Mouse (Mus musculus) embryonic facial prominence, embryonic 12.5 days (tissue): ENCODE measurements around the gene Slc50a1. TPM values are rescaled to one million over a fixed set of nuclear protein-coding genes. Genes with fewer than 3 reads are reported as not detected.

Source experiments
- ATAC-seq: fragments of 200-750 bp; cut with Nextera tagmentation; 2 replicates; pipeline ENCODE4 v1.8.0; 2017; ENCODE audit not compliant: insufficient number of reproducible peaks, insufficient read depth, low FRiP score, low TSS enrichment
- H3K27ac ChIP-seq: fragments of 300-500 bp; sonication (generic); 2 replicates; pipeline ENCODE4 v1.5.1; 2016; ENCODE audit warnings: mild to moderate bottlenecking
- H3K27me3 ChIP-seq: fragments of 300-500 bp; sonication (generic); 2 replicates; pipeline ENCODE4 v1.6.1; 2016; ENCODE audit warnings: mild to moderate bottlenecking, moderate library complexity
- H3K36me3 ChIP-seq: fragments of 300-500 bp; sonication (generic); 2 replicates; pipeline ENCODE4 v1.6.1; 2016; ENCODE audit warnings: mild to moderate bottlenecking
- H3K4me1 ChIP-seq: fragments of 300-500 bp; sonication (generic); 2 replicates; pipeline ENCODE4 v1.6.1; 2016
- H3K4me2 ChIP-seq: fragments of 300-500 bp; sonication (generic); replicated peaks from 2 replicates; pipeline ENCODE4 v1.6.1; 2016; ENCODE audit warnings: mild to moderate bottlenecking, moderate library complexity
- H3K4me3 ChIP-seq: fragments of 300-500 bp; sonication (generic); 2 replicates; pipeline ENCODE4 v1.5.1; 2016; ENCODE audit warnings: mild to moderate bottlenecking
- H3K9ac ChIP-seq: fragments of 300-500 bp; sonication (generic); 2 replicates; pipeline ENCODE4 v1.6.1; 2016; ENCODE audit warnings: mild to moderate bottlenecking, moderate library complexity
- H3K9me3 ChIP-seq: fragments of 300-500 bp; sonication (generic); 2 replicates; pipeline ENCODE4 v1.6.1; 2016; ENCODE audit warnings: mild to moderate bottlenecking, moderate library complexity
- WGBS: fragments of 180-500 bp; shearing (Covaris S2); methylation state at CpG from one replicate; pipeline ENCODE4 v1.1.7; 2016; 5-methylcytosine and 5-hydroxymethylcytosine counted together
- polyA plus RNA-seq: library from polyadenylated mRNA; unstranded; fragments of >200 nt; fragmentation: Nextera tagmentation; extraction: Ambion mirVana; gene quantifications from 2 replicates; pipeline ENCODE4 v1.2.1, GENCODE M21; 2016

The Slc50a1 gene
- polyA plus RNA-seq, 1 experiment from 2014 or later, result 56.6 TPM

DNA sequence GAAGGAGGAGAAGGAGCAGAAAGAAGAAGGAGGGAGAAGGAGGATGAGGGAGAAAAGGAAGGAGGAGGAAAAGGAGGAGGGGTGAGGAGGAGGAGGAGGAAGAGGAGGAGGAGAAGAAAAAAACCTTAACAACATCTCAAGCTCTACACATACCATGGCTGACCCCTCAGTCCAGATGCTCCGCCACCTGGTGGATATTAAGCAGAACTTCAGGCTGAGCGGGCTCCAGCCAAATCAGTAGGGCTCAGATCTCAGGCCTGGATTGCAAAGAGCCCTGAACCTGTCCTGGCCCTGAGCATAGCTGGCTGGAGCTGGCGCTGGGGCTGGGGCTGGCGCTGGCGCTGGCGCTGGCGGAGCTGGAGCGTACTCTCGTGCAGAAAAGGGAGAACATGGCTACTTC lies 37.7 kb upstream of the Slc50a1 start:
- no peak overlapping the region for H3K27ac ChIP-seq
- peak; percentile 75; the same call in 1 of the 2 replicates for ATAC-seq

DNA sequence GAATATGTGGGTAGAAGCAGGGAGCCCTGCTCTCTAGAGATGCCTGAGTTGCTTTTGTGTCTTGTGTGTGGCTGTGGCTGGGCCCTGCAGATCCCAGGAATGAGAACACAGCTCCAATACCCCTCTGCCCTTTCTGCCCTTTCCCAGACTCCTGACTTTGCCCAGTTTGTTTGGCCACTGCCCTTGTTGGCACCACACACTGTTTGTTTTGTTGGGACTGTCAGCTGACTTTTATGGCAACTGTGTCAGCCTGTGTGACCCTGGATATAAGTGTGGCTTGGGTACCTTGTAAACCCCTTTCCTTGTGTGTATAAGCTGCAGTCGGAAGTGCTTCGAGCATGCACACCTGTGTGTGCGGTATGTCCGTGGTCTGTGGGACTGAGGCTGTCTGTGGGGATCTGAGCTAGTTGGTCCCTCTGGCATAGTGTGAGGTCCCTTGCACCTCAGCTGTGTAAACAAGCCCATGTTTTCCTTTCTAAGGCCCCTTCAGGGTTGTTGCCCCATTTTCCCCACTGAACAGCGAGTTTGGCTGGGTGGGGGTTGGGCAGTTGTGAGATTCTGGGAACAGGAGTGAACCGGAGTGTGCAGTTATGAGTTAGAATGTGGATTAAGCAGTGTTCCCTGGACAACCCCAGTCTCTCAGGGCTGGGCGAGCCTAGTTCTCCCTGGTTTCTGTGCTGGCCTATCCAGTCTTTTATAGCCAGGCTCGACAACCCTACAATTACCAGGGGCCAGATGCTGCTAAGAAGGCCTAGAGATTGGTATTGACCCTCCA lies 35.4 kb upstream of the Slc50a1 start:
- Histone ChIP-seq H3K36me3 (no peaks in the 10 kb centered on the region), H3K4me3 (no peak overlapping the region), H3K27me3 (no peaks in the 10 kb centered on the region), H3K9ac (no peak overlapping the region), H3K4me2 (no peak overlapping the region), H3K9me3 (no peaks in the 10 kb centered on the region), H3K4me1 (0 out of 2 replicates have a peak, but pooled peaks cover 14% of the 10 kb centered on the region), H3K27ac (peak overlapping the region; percentile 25; the same call in 1 of the 2 replicates)
- WGBS, result 51% methylated on average over 8 of the region's 8 CpGs
- no peak for ATAC-seq

More for the DNA sequence above, 37.7 kb upstream of the Slc50a1 start:
- WGBS, result 2% methylated on average over 9 of the region's 9 CpGs
- H3K27me3 ChIP-seq, result no peaks in the 10 kb centered on the region
- no peak overlapping the region for H3K9ac ChIP-seq
- no peak overlapping the region for H3K4me3 ChIP-seq
- H3K9me3 ChIP-seq, result no peaks in the 10 kb centered on the region
- no peaks in the 10 kb centered on the region for H3K36me3 ChIP-seq
- no peak overlapping the region for H3K4me2 ChIP-seq
- 0 out of 2 replicates have a peak, but pooled peaks cover 14% of the 10 kb centered on the region for H3K4me1 ChIP-seq

DNA sequence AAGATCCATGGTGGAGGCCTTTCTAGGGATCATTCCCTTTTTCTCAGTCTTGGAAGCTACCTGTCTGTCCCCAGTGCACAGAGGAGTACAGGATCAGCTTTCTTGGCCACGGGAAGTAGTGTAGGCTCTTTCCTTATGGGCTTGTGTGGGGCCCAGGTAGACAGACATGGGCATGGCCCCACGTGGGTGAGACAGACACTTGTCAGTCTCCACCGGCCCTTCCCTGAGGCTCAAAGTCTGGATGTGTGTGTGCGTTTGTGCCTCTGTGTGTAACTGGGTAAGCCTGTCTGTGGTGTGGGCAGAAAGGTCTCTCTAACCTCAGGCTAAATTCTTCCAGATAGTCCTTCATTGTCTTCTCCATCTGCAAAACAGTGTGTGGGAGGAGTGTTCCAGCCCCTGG lies 34.7 kb upstream of the Slc50a1 start:
- Histone ChIP-seq H3K9me3 (no peaks in the 10 kb centered on the region), H3K27me3 (no peaks in the 10 kb centered on the region), H3K4me3 (no peak overlapping the region), H3K27ac (peak overlapping the region; percentile 25; the same call in 1 of the 2 replicates), H3K36me3 (no peaks in the 10 kb centered on the region), H3K4me2 (no peak overlapping the region), H3K4me1 (0 out of 2 replicates have a peak, but pooled peaks cover 14% of the 10 kb centered on the region), H3K9ac (no peak overlapping the region)
- 37% methylated on average over 4 of the region's 4 CpGs for WGBS
- no peak for ATAC-seq

DNA sequence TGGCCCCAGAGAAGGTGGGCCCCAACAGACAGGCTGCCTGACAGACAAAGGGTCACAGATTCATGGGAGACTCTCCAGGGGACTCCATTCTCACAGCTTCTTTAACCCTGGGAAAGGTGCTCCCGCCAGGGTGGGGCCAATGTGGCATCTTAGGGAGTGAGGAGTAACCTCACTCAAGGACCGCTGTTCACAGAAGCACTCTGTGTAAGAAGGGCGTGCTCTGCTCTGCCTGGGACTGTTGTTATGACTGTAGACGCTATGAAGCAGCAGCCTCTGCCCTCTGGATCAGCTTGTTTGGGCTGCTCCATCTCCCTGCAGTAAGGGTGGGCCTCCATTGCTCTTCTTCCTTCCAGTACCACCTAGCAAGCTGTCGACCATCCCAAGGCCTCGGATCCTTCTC lies 34.1 kb upstream of the Slc50a1 start:
- Histone ChIP-seq H3K36me3 (no peaks in the 10 kb centered on the region), H3K4me3 (no peak overlapping the region), H3K4me2 (no peak overlapping the region), H3K9ac (no peak overlapping the region), H3K9me3 (no peaks in the 10 kb centered on the region), H3K27ac (no peak overlapping the region), H3K27me3 (no peaks in the 10 kb centered on the region), H3K4me1 (0 out of 2 replicates have a peak, but pooled peaks cover 14% of the 10 kb centered on the region)
- 69% methylated on average over 6 of the region's 6 CpGs for WGBS
- no peak for ATAC-seq

DNA sequence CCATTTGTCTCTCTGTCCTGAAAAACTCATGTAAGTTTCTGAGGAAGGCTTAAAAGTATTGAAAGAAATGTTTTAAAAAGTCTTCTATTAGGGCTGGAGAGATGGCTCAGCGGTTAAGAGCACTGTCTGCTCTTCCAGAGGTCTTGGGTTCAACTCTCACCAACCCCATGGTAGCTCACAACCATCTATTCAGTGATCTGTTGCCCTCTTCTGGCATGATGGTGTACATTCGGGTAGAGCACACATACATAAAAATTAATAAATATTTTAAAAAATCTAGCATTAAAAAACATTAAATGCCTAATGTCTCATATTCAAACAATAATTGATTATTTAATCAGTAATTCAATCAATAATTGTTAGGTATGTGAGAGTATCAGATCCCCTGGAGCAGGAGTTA lies 30.1 kb upstream of the Slc50a1 start:
- WGBS, result 63% methylated on average over 2 of the region's 2 CpGs
- Histone ChIP-seq H3K27me3 (no peaks in the 10 kb centered on the region), H3K9ac (no peak overlapping the region), H3K4me3 (no peak overlapping the region), H3K36me3 (no peaks in the 10 kb centered on the region), H3K4me2 (no peak overlapping the region), H3K4me1 (0 out of 2 replicates have a peak, but pooled peaks cover 3% of the 10 kb centered on the region), H3K9me3 (no peaks in the 10 kb centered on the region), H3K27ac (no peak overlapping the region)
- ATAC-seq, result no peak

DNA sequence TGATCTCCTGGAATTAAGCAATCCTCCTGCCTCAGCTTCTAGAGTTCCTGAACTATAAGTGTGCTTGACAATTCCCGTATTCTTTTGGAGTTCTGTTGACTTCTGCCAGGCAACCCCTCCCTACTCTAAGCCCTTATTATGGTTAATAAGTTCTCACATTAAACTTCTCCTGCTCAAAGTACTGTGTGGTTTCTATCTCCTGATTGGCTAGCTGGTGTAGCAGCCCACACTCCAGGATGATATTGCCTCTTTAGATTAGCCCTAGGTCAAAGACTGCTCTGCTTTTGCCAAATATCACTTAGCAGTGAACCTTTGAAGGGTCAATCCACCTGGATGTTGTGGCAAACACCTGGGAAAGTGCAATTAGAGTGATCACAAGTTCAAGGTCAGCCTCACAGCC lies 29.7 kb upstream of the Slc50a1 start:
- Histone ChIP-seq H3K4me1 (no peaks in the 10 kb centered on the region), H3K4me3 (no peak overlapping the region), H3K9me3 (no peaks in the 10 kb centered on the region), H3K27me3 (no peaks in the 10 kb centered on the region), H3K9ac (no peak overlapping the region; the same call in 1 of the 2 replicates), H3K27ac (no peak overlapping the region), H3K4me2 (peak overlapping the region; percentile 48), H3K36me3 (no peaks in the 10 kb centered on the region)
- WGBS, result 55% methylated on average over 1 of the region's 1 CpGs
- ATAC-seq, result no peak

DNA sequence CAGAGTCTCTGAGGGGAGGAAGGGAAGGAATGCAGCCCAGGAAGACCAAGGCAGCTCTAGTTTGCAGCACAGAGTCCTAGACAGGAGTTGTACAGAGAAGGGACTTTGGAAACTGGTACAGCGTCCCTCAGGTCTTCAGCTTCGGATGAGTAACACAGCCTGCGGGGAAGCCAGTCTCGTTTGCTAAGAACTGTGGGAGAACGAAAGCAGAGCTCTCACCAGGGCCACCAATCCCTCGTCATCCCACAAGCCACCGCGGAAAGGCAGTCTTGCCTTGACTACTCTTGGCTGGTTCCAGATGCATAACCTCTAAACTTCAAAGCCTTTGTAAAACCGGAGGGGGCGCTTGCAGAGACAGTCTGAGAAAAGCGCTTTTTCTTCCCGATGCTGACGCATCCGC lies 29.1 kb upstream of the Slc50a1 start:
- Histone ChIP-seq H3K4me2 (peak overlapping the region; percentile 48), H3K36me3 (no peaks in the 10 kb centered on the region), H3K27ac (no peak overlapping the region), H3K4me1 (no peaks in the 10 kb centered on the region), H3K4me3 (peak overlapping the region; percentile 14), H3K9me3 (no peaks in the 10 kb centered on the region), H3K9ac (no peak overlapping the region; the same call in 1 of the 2 replicates), H3K27me3 (no peaks in the 10 kb centered on the region)
- no peak for ATAC-seq
- 3% methylated on average over 14 of the region's 14 CpGs for WGBS

DNA sequence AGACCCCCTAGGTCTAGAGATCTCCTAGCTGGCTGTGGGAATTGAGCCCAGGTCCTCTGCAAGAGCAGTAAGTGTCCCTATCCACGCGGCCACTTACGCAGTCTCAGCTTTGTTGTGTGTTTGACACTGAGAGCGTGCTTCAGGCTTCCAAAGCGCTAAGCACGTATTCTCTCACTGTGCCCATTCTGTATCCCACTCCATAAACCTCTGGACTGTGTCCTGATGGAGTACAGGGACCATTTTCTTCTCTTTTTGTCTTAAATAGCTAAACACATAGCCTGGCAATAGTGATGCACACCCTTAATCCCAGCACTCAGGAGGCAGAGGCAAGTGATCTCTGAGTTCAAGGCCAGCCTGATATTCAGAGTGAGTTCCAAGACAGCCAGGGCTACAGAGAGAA lies 28.5 kb upstream of the Slc50a1 start:
- no peak overlapping the region for H3K4me2 ChIP-seq
- H3K9ac ChIP-seq, result no peak overlapping the region
- H3K27ac ChIP-seq, result no peak overlapping the region
- no peaks in the 10 kb centered on the region for H3K4me1 ChIP-seq
- no peaks in the 10 kb centered on the region for H3K9me3 ChIP-seq
- H3K4me3 ChIP-seq, result no peak overlapping the region
- WGBS, result 78% methylated on average over 6 of the region's 6 CpGs
- H3K27me3 ChIP-seq, result no peaks in the 10 kb centered on the region
- H3K36me3 ChIP-seq, result no peaks in the 10 kb centered on the region
- no peak for ATAC-seq

DNA sequence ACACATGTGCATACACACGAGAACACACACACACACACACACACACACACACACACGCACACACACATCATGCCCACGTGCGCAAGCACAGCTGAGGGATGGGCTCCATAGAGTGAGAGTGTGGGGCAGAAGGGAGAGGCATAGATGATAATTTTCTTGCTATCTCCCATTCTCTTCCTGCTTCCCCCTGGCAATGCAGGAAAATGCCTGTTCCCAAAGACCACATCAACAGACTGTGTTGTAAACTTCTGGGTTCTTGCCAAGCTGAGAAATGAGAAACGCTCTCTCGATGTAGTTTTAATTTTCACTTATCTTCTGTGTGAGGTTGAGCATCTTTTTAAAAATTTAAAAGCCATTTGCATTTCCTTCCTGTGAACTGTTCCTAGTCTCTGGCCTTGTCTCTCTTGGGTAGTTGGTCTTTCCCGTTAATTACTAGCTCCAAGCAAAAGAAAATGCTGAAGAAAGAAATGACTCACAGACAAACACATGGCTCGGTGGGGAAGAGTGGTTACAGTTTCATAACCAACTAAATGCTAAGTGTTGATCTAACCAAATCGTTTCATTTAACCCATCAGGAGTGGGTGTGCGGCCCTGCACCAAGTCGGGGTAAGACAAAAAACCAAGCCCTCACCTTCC lies 26.5 kb upstream of the Slc50a1 start:
- no peaks in the 10 kb centered on the region for H3K4me1 ChIP-seq
- WGBS, result 81% methylated on average over 11 of the region's 11 CpGs
- H3K27ac ChIP-seq, result no peak overlapping the region
- H3K27me3 ChIP-seq, result no peaks in the 10 kb centered on the region
- no peaks in the 10 kb centered on the region for H3K36me3 ChIP-seq
- no peaks in the 10 kb centered on the region for H3K9me3 ChIP-seq
- no peak for ATAC-seq
- H3K4me3 ChIP-seq, result no peak overlapping the region
- no peak overlapping the region for H3K4me2 ChIP-seq
- no peak overlapping the region for H3K9ac ChIP-seq

DNA sequence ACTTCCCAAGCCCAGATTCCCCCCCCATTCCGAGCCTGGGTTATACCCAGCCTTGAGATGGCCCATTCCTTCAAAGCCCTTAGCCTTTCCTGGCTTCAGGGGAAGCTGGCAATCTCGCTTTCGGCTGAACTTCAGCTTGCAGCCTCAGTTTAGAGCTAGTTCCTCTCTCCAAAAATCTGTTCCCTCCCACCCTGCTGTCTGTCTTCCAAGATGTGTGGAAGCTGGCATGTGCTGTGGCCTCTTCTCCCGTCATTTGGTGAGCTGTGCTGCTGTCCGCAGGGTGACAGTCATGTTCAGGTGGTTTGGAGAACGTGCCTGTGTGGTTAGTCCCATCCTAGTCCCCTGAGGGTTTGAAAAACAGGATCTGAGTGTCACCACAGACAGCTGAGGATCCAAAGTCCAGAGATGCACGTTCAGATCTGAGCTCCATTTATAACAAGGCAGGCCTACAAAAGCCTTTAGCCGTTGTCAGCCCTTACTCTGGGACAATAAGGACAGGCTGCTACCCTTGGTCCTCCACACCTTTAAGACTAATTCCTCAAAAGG lies 25.4 kb upstream of the Slc50a1 start:
- Histone ChIP-seq H3K4me2 (no peak overlapping the region), H3K27me3 (no peaks in the 10 kb centered on the region), H3K9ac (no peak overlapping the region), H3K36me3 (no peaks in the 10 kb centered on the region), H3K4me1 (no peaks in the 10 kb centered on the region), H3K27ac (no peak overlapping the region), H3K9me3 (no peaks in the 10 kb centered on the region), H3K4me3 (no peak overlapping the region)
- WGBS, result 73% methylated on average over 8 of the region's 8 CpGs
- no peak for ATAC-seq

DNA sequence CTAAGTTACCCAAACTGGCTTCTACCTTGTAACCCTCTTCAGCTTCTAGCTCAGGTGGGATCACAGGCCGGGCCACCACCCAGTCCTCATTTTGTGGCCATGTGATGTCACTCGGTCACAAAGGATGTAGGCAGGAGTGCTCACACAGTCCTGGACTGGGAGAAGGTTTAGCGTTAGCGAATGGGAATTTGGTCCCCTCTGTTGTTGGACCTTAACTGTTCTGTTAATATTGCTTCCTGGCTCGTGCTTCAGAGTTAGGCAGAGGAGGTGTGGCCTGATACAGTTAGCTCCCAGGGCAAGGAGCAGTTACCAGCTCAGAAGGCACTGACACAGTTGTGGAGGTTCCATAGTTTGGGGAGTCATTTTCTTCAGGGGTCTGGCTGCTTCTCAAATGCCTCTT lies 23.8 kb upstream of the Slc50a1 start:
- H3K27me3 ChIP-seq, result no peaks in the 10 kb centered on the region
- H3K9me3 ChIP-seq, result no peaks in the 10 kb centered on the region
- no peak overlapping the region for H3K4me3 ChIP-seq
- 0 out of 2 replicates have a peak, but pooled peaks cover under 1% of the 10 kb centered on the region for H3K4me1 ChIP-seq
- 78% methylated on average over 5 of the region's 5 CpGs for WGBS
- H3K27ac ChIP-seq, result no peak overlapping the region
- H3K36me3 ChIP-seq, result no peaks in the 10 kb centered on the region
- no peak overlapping the region for H3K4me2 ChIP-seq
- no peak for ATAC-seq
- no peak overlapping the region for H3K9ac ChIP-seq
